Mouse (Mus musculus): ENCODE measurements around the gene Hectd4. TPM values are rescaled to one million over a fixed set of nuclear protein-coding genes. Genes with fewer than 3 reads are reported as not detected.

Hectd4 gene
- polyA plus RNA-seq, 1 experiment, result 28.8 TPM

GRCm38 (mm10) chr5:121206540-121206939, 13.5 kb upstream of the Hectd4 start:
- no peak overlapping the region for H3K4me3 ChIP-seq (ENCODE audit: low read depth, low read length)
- peaks cover 52% of the 10 kb centered on the region for H3K36me3 ChIP-seq (ENCODE audit: control insufficient read depth, insufficient read depth, low read length)
- no peak overlapping the region for H3K27ac ChIP-seq (ENCODE audit: insufficient read depth, low read depth, low read length)
- 62% methylated on average over 9 of the region's 9 CpGs for WGBS
- no peaks in the 10 kb centered on the region for H3K27me3 ChIP-seq (ENCODE audit: control insufficient read depth, insufficient read depth, low read length)
- TF ChIP-seq CTCF (IDR thresholded peaks at IDR 0.05; ENCODE audit: extremely low read depth, insufficient read length, insufficient replicate concordance, low read depth, low read length) (no peak), POLR2A (IDR thresholded peaks at IDR 0.05; ENCODE audit: low read depth, low read length) (no peak)
- peaks cover 4% of the 10 kb centered on the region; the same call in 1 of the 2 replicates for H3K4me1 ChIP-seq (ENCODE audit: control insufficient read depth, insufficient read depth, insufficient read length, low read length)

GRCm38 (mm10) chr5:121206984-121207383, 13.0 kb upstream of the Hectd4 start:
- Histone ChIP-seq H3K36me3 (ENCODE audit: control insufficient read depth, insufficient read depth, low read length) (peaks cover 56% of the 10 kb centered on the region), H3K4me3 (ENCODE audit: low read depth, low read length) (no peak overlapping the region), H3K4me1 (ENCODE audit: control insufficient read depth, insufficient read depth, insufficient read length, low read length) (peaks cover 4% of the 10 kb centered on the region; the same call in 1 of the 2 replicates), H3K27ac (ENCODE audit: insufficient read depth, low read depth, low read length) (no peak overlapping the region), H3K27me3 (ENCODE audit: control insufficient read depth, insufficient read depth, low read length) (no peaks in the 10 kb centered on the region)
- 68% methylated on average over 3 of the region's 3 CpGs for WGBS
- TF ChIP-seq POLR2A (IDR thresholded peaks at IDR 0.05; ENCODE audit: low read depth, low read length) (no peak), CTCF (IDR thresholded peaks at IDR 0.05; ENCODE audit: extremely low read depth, insufficient read length, insufficient replicate concordance, low read depth, low read length) (no peak)

- peaks cover 61% of the 10 kb centered on the region for H3K36me3 ChIP-seq (ENCODE audit: control insufficient read depth, insufficient read depth, low read length)
- H3K27ac ChIP-seq (ENCODE audit: insufficient read depth, low read depth, low read length), result no peak overlapping the region
- H3K27me3 ChIP-seq (ENCODE audit: control insufficient read depth, insufficient read depth, low read length), result no peaks in the 10 kb centered on the region
- TF ChIP-seq POLR2A (IDR thresholded peaks at IDR 0.05; ENCODE audit: low read depth, low read length), result no peak
- TF ChIP-seq CTCF (IDR thresholded peaks at IDR 0.05; ENCODE audit: extremely low read depth, insufficient read length, insufficient replicate concordance, low read depth, low read length), result no peak
- H3K4me1 ChIP-seq (ENCODE audit: control insufficient read depth, insufficient read depth, insufficient read length, low read length), result peaks cover 4% of the 10 kb centered on the region; the same call in 1 of the 2 replicates
- WGBS, result 83% methylated on average over 9 of the region's 9 CpGs
- no peak overlapping the region for H3K4me3 ChIP-seq (ENCODE audit: low read depth, low read length)
Observed at GRCm38 (mm10) chr5:121209755-121210600, 10.0 kb upstream of the Hectd4 start.

- 95% methylated on average over 1 of the region's 1 CpGs for WGBS
- Histone ChIP-seq H3K36me3 (ENCODE audit: control insufficient read depth, insufficient read depth, low read length) (peaks cover 60% of the 10 kb centered on the region), H3K4me3 (ENCODE audit: low read depth, low read length) (no peak overlapping the region), H3K27ac (ENCODE audit: insufficient read depth, low read depth, low read length) (no peak overlapping the region), H3K4me1 (ENCODE audit: control insufficient read depth, insufficient read depth, insufficient read length, low read length) (peaks cover 3% of the 10 kb centered on the region; the same call in 1 of the 2 replicates), H3K27me3 (ENCODE audit: control insufficient read depth, insufficient read depth, low read length) (no peaks in the 10 kb centered on the region)
- TF ChIP-seq CTCF (IDR thresholded peaks at IDR 0.05; ENCODE audit: extremely low read depth, insufficient read length, insufficient replicate concordance, low read depth, low read length) (no peak), POLR2A (IDR thresholded peaks at IDR 0.05; ENCODE audit: low read depth, low read length) (no peak)
Observed at GRCm38 (mm10) chr5:121210601-121210924, 9.5 kb upstream of the Hectd4 start.

- Histone ChIP-seq H3K27ac (ENCODE audit: insufficient read depth, low read depth, low read length) (no peak overlapping the region), H3K4me1 (ENCODE audit: control insufficient read depth, insufficient read depth, insufficient read length, low read length) (no peaks in the 10 kb centered on the region), H3K27me3 (ENCODE audit: control insufficient read depth, insufficient read depth, low read length) (no peaks in the 10 kb centered on the region), H3K4me3 (ENCODE audit: low read depth, low read length) (no peak overlapping the region), H3K36me3 (ENCODE audit: control insufficient read depth, insufficient read depth, low read length) (peaks cover 45% of the 10 kb centered on the region)
- TF ChIP-seq CTCF (IDR thresholded peaks at IDR 0.05; ENCODE audit: extremely low read depth, insufficient read length, insufficient replicate concordance, low read depth, low read length) (no peak), POLR2A (IDR thresholded peaks at IDR 0.05; ENCODE audit: low read depth, low read length) (no peak)
- 90% methylated on average over 6 of the region's 6 CpGs for WGBS
Observed at GRCm38 (mm10) chr5:121212108-121212507, 7.9 kb upstream of the Hectd4 start.

- H3K27me3 ChIP-seq (ENCODE audit: control insufficient read depth, insufficient read depth, low read length), result no peaks in the 10 kb centered on the region
- peaks cover 27% of the 10 kb centered on the region for H3K36me3 ChIP-seq (ENCODE audit: control insufficient read depth, insufficient read depth, low read length)
- no peak overlapping the region for H3K27ac ChIP-seq (ENCODE audit: insufficient read depth, low read depth, low read length)
- TF ChIP-seq CTCF (IDR thresholded peaks at IDR 0.05; ENCODE audit: extremely low read depth, insufficient read length, insufficient replicate concordance, low read depth, low read length) (no peak), POLR2A (IDR thresholded peaks at IDR 0.05; ENCODE audit: low read depth, low read length) (no peak)
- H3K4me1 ChIP-seq (ENCODE audit: control insufficient read depth, insufficient read depth, insufficient read length, low read length), result 0 out of 2 replicates have a peak, but pooled peaks cover 1% of the 10 kb centered on the region
- H3K4me3 ChIP-seq (ENCODE audit: low read depth, low read length), result no peak overlapping the region
- 45% methylated on average over 7 of the region's 7 CpGs for whole genome bisulfite sequencing
Observed at GRCm38 (mm10) chr5:121214707-121215106, 5.3 kb upstream of the Hectd4 start.

- WGBS, result 49% methylated on average over 13 of the region's 13 CpGs
- Histone ChIP-seq H3K27ac (ENCODE audit: insufficient read depth, low read depth, low read length) (no peak overlapping the region), H3K4me1 (ENCODE audit: control insufficient read depth, insufficient read depth, insufficient read length, low read length) (peaks cover 3% of the 10 kb centered on the region; the same call in 1 of the 2 replicates), H3K36me3 (ENCODE audit: control insufficient read depth, insufficient read depth, low read length) (peaks cover 21% of the 10 kb centered on the region), H3K4me3 (ENCODE audit: low read depth, low read length) (no peak overlapping the region), H3K27me3 (ENCODE audit: control insufficient read depth, insufficient read depth, low read length) (no peaks in the 10 kb centered on the region)
- TF ChIP-seq POLR2A (IDR thresholded peaks at IDR 0.05; ENCODE audit: low read depth, low read length) (no peak), CTCF (IDR thresholded peaks at IDR 0.05; ENCODE audit: extremely low read depth, insufficient read length, insufficient replicate concordance, low read depth, low read length) (peak; percentile 98; the same call in 1 of the 2 replicates)
Observed at GRCm38 (mm10) chr5:121215380-121216125, 4.5 kb upstream of the Hectd4 start.

Measured in small intestine, adult 2 months (tissue).